Mouse (Mus musculus): ENCODE data around the gene March1. TPM values are rescaled to one million over a fixed set of nuclear protein-coding genes. Genes with fewer than 3 reads are reported as not detected.

The March1 gene
- polyA plus RNA-seq, 1 experiment = 0.12 TPM

GRCm38 (mm10) chr8:65976905-65977304 lies 359.2 kb downstream of the March1 start:
- H3K27ac ChIP-seq (ENCODE audit: insufficient read depth, low read length) = no peak overlapping the region
- TF ChIP-seq POLR2A (IDR thresholded peaks at IDR 0.05; ENCODE audit: low read depth, low read length) = no peak
- TF ChIP-seq CTCF (IDR thresholded peaks at IDR 0.05; ENCODE audit: borderline replicate concordance, insufficient read depth, low read length) = no peak
- H3K4me3 ChIP-seq (ENCODE audit: insufficient read depth, low read length) = no peak overlapping the region
- no peaks in the 10 kb centered on the region for H3K4me1 ChIP-seq (ENCODE audit: control insufficient read depth, insufficient read depth, low read length)

GRCm38 (mm10) chr8:65982039-65982438 lies 364.3 kb downstream of the March1 start:
- no peaks in the 10 kb centered on the region for H3K4me1 ChIP-seq (ENCODE audit: control insufficient read depth, insufficient read depth, low read length)
- no peak overlapping the region for H3K4me3 ChIP-seq (ENCODE audit: insufficient read depth, low read length)
- no peak overlapping the region for H3K27ac ChIP-seq (ENCODE audit: insufficient read depth, low read length)
- TF ChIP-seq CTCF (IDR thresholded peaks at IDR 0.05; ENCODE audit: borderline replicate concordance, insufficient read depth, low read length) (no peak), POLR2A (IDR thresholded peaks at IDR 0.05; ENCODE audit: low read depth, low read length) (no peak)

DNA sequence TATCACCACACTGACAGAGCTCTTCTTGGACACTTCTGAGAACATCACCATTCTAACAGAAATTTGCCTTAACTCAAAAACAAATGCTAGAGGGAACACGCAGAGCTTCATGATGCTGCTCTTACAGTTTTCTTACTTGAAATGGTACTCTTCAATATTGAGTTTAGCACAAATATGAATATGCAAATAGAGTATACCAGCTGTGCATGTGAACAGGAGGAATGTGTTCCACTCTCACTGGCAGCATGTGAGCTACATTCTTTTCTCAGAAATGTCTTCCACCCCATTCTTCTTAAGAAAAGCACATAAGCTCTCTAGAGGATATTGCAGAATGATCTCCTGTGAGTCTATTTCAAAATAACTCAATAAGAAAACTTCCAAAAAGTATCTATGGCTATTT lies 370.0 kb downstream of the March1 start:
- no peak overlapping the region for H3K4me3 ChIP-seq (ENCODE audit: insufficient read depth, low read length)
- no peak overlapping the region for H3K27ac ChIP-seq (ENCODE audit: insufficient read depth, low read length)
- TF ChIP-seq POLR2A (IDR thresholded peaks at IDR 0.05; ENCODE audit: low read depth, low read length) (no peak), CTCF (IDR thresholded peaks at IDR 0.05; ENCODE audit: borderline replicate concordance, insufficient read depth, low read length) (no peak)
- no peaks in the 10 kb centered on the region for H3K4me1 ChIP-seq (ENCODE audit: control insufficient read depth, insufficient read depth, low read length)

DNA sequence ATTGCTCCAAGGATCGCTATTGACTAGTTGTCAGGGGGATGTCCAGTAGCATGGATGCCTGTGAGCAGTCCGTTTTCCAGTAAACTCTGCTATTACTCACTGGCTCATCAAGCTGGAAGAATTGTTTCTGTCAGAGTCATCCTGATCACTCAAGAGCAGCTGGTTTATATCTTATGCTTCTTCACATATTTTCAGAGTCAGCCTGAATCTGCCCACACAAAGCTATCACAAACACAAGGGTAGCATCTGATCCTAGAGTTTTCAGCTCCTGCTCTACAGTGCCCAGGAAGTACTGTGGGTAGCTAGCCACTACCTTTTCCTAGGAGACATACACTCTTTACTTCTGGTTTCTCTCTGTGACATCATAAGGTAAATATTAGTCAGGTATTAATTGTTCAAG lies 405.1 kb downstream of the March1 start:
- H3K4me1 ChIP-seq (ENCODE audit: control insufficient read depth, insufficient read depth, low read length) = no peaks in the 10 kb centered on the region
- peak overlapping the region; percentile 74; the same call in 1 of the 2 replicates for H3K27ac ChIP-seq (ENCODE audit: insufficient read depth, low read length)
- TF ChIP-seq CTCF (IDR thresholded peaks at IDR 0.05; ENCODE audit: borderline replicate concordance, insufficient read depth, low read length) = no peak
- H3K4me3 ChIP-seq (ENCODE audit: insufficient read depth, low read length) = no peak overlapping the region

DNA sequence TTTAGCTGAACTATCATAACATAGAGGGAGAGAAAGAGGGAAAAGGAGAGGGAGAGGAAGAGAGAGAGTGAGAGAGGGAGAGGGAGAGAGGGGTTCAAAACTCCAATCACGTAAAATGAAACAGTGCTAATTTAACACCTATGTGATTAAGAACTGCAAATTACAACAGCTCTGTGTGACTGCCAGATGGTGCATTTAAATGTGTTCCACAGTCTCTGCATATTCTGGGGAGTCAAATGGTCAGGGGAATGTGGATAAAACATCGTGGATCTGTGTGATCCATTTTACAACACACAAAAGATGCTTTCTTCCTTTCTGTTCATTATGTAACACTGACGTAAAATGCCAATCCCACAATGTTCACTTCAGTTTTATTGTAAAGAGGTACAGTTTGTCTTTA lies 416.0 kb downstream of the March1 start:
- no peak overlapping the region for H3K27ac ChIP-seq (ENCODE audit: insufficient read depth, low read length)
- no peaks in the 10 kb centered on the region for H3K4me1 ChIP-seq (ENCODE audit: control insufficient read depth, insufficient read depth, low read length)
- TF ChIP-seq CTCF (IDR thresholded peaks at IDR 0.05; ENCODE audit: borderline replicate concordance, insufficient read depth, low read length) (no peak), POLR2A (IDR thresholded peaks at IDR 0.05; ENCODE audit: low read depth, low read length) (no peak)
- no peak overlapping the region for H3K4me3 ChIP-seq (ENCODE audit: insufficient read depth, low read length)

DNA sequence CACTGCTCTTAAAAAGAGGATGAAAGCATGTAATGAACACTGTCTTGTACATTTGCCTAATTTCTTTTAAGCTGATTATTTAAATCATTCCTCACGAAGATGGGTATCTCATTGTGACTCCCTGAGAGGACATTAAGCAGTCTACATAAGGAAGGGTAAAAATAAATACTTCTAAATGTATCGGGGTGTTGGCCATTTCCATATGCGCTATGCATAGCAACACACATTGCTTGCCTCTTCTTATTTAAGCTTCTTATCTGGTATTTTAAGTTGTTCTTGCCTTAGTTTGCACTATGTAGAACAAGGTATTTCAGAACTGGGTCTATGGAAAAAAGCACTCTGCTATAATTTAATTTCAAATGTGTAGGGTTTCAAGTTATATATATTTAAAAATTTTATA lies 416.7 kb downstream of the March1 start:
- Histone ChIP-seq H3K4me3 (ENCODE audit: insufficient read depth, low read length) (no peak overlapping the region), H3K4me1 (ENCODE audit: control insufficient read depth, insufficient read depth, low read length) (no peaks in the 10 kb centered on the region), H3K27ac (ENCODE audit: insufficient read depth, low read length) (no peak overlapping the region)
- TF ChIP-seq CTCF (IDR thresholded peaks at IDR 0.05; ENCODE audit: borderline replicate concordance, insufficient read depth, low read length) (no peak), POLR2A (IDR thresholded peaks at IDR 0.05; ENCODE audit: low read depth, low read length) (no peak)

DNA sequence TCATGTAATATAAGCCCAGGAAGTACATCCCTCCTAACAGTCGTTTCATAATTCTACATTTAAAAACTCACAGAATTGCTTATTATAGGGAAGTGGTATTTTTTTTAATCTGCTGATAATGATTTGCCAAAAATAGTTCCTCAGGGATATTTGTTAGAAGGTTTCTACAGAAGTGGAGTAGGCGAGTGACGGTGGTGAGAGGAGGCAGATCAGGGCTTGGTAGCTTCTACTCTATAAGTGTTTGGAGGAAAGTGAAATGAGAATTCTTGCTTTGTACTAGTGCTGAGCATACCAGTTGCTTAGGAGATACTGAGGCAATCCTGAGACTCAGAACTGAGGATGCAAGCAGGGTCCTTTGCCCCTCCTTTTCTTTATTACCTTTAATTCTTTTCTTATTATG lies 476.5 kb downstream of the March1 start:
- H3K4me3 ChIP-seq (ENCODE audit: insufficient read depth, low read length) = no peak overlapping the region
- no peak for TF ChIP-seq POLR2A (IDR thresholded peaks at IDR 0.05; ENCODE audit: low read depth, low read length)
- no peak for TF ChIP-seq CTCF (IDR thresholded peaks at IDR 0.05; ENCODE audit: borderline replicate concordance, insufficient read depth, low read length)
- H3K27ac ChIP-seq (ENCODE audit: insufficient read depth, low read length) = no peak overlapping the region
- no peaks in the 10 kb centered on the region for H3K4me1 ChIP-seq (ENCODE audit: control insufficient read depth, insufficient read depth, low read length)

- Histone ChIP-seq H3K4me3 (ENCODE audit: insufficient read depth, low read length) (no peak overlapping the region), H3K27ac (ENCODE audit: insufficient read depth, low read length) (no peak overlapping the region), H3K4me1 (ENCODE audit: control insufficient read depth, insufficient read depth, low read length) (no peaks in the 10 kb centered on the region)
- TF ChIP-seq POLR2A (IDR thresholded peaks at IDR 0.05; ENCODE audit: low read depth, low read length) (no peak), CTCF (IDR thresholded peaks at IDR 0.05; ENCODE audit: borderline replicate concordance, insufficient read depth, low read length) (no peak)
Observed at GRCm38 (mm10) chr8:66098148-66098547, 480.4 kb downstream of the March1 start.

DNA sequence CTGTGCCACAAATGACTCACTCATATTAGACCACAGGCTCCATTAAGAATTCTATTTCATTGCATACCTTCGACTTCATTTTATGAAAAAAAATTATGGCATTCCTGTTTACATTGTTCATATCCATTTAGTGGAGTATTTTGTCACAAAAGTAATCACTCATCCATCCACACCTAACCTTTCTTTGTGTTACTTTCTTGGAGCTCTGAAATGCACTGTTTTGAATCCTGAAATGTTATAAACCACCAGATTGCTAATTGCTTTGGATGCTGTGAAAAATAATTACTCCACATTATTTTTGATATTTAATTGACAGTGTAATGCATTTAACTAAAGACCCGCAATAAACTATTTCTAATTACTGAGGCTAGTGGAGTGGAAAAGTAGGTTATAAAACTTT lies 501.6 kb downstream of the March1 start:
- Histone ChIP-seq H3K27ac (ENCODE audit: insufficient read depth, low read length) (no peak overlapping the region), H3K4me3 (ENCODE audit: insufficient read depth, low read length) (no peak overlapping the region), H3K4me1 (ENCODE audit: control insufficient read depth, insufficient read depth, low read length) (no peaks in the 10 kb centered on the region)
- no peak for TF ChIP-seq POLR2A (IDR thresholded peaks at IDR 0.05; ENCODE audit: low read depth, low read length)
- no peak for TF ChIP-seq CTCF (IDR thresholded peaks at IDR 0.05; ENCODE audit: borderline replicate concordance, insufficient read depth, low read length)

GRCm38 (mm10) chr8:66159648-66160047 lies 541.9 kb downstream of the March1 start:
- no peak for TF ChIP-seq POLR2A (IDR thresholded peaks at IDR 0.05; ENCODE audit: low read depth, low read length)
- no peak for TF ChIP-seq CTCF (IDR thresholded peaks at IDR 0.05; ENCODE audit: borderline replicate concordance, insufficient read depth, low read length)
- no peak overlapping the region for H3K4me3 ChIP-seq (ENCODE audit: insufficient read depth, low read length)
- H3K27ac ChIP-seq (ENCODE audit: insufficient read depth, low read length) = no peak overlapping the region
- H3K4me1 ChIP-seq (ENCODE audit: control insufficient read depth, insufficient read depth, low read length) = no peaks in the 10 kb centered on the region

- no peaks in the 10 kb centered on the region for H3K4me1 ChIP-seq (ENCODE audit: control insufficient read depth, insufficient read depth, low read length)
- TF ChIP-seq POLR2A (IDR thresholded peaks at IDR 0.05; ENCODE audit: low read depth, low read length) (no peak), CTCF (IDR thresholded peaks at IDR 0.05; ENCODE audit: borderline replicate concordance, insufficient read depth, low read length) (no peak)
- H3K27ac ChIP-seq (ENCODE audit: insufficient read depth, low read length) = no peak overlapping the region
- no peak overlapping the region for H3K4me3 ChIP-seq (ENCODE audit: insufficient read depth, low read length)
Observed at GRCm38 (mm10) chr8:66166835-66167234, 549.1 kb downstream of the March1 start.

Measured in embryonic fibroblast, embryonic 13.5 days (primary cell).